Mouse (Mus musculus) left cerebral cortex, postnatal 10 days (tissue): ENCODE data around the gene Gm13030. TPM values are rescaled to one million over a fixed set of nuclear protein-coding genes. Genes with fewer than 3 reads are reported as not detected.
"Not testable (repeated sequence)": the region's sequence is repeated elsewhere in the genome, so short reads cannot be mapped to it uniquely, and the experiment has no call there.

Experiments
- DNase-seq, 2 experiments: peaks; one replicate each; pipeline ENCODE4 v3.0.0; 2021 to 2022; ENCODE audit warnings: low spot score in 2 of 2, mixed read lengths in 1 of 2; ENCODE audit errors: extremely low spot score in 1 of 2
- intact Hi-C: fragments of 180-260 bp; cut with DNase I; formaldehyde crosslinking; loops from one replicate; pipeline ENCODE4 v1.15.1; 2025
- total RNA-seq, 2 experiments: library from RNA; stranded (reverse); gene quantifications; 2 replicates each; pipeline ENCODE4 v1.2.3; 2021

The Gm13030 gene
- total RNA-seq, 2 experiments from 2014 or later = not detected

GRCm38 (mm10) chr4:138825751-138826567 is 47.8 kb downstream of the Gm13030 start:
- intact Hi-C loops = no loop called here
- no peak for DNase-seq

GRCm38 (mm10) chr4:138824660-138825059 is 49.1 kb downstream of the Gm13030 start:
- DNase-seq = no peak
- intact Hi-C loops = no loop called here

- DNase-seq, intact Hi-C loops: not testable (repeated sequence)
These were observed 49.6 kb downstream of the Gm13030 start for GRCm38 (mm10) chr4:138824161-138824560.

GRCm38 (mm10) chr4:138821036-138821435 is 52.7 kb downstream of the Gm13030 start:
- intact Hi-C loops = no loop called here
- DNase-seq = no peak

Other genes with a start within 250 kb of the Gm13030 start
- 1 to 10 TPM; 3.6 to 4.0 TPM for gene Vwa5b1, start 238.1 kb downstream of the Gm13030 start, total RNA-seq
- gene Pla2g2c, start 149.2 kb downstream of the Gm13030 start, total RNA-seq = not detected
- gene Ubxn10, start 136.8 kb downstream of the Gm13030 start, total RNA-seq = 1 to 10 TPM; 1.1 to 1.3 TPM
- not detected for gene Pla2g2f, start 116.3 kb downstream of the Gm13030 start, total RNA-seq
- gene Pla2g2d, start 98.2 kb downstream of the Gm13030 start, total RNA-seq = under 1 TPM in 1 of 2 experiments, not detected in 1; 0.16 TPM
- gene Pla2g5, start 10.5 kb downstream of the Gm13030 start, total RNA-seq = 1 to 10 TPM; 1.2 to 1.3 TPM
- not detected for gene Pla2g2e, start 4.0 kb upstream of the Gm13030 start, total RNA-seq
- gene Otud3, start 40.0 kb upstream of the Gm13030 start, total RNA-seq = 10 to 100 TPM; 13.1 to 13.7 TPM
- gene Rnf186, start 93.1 kb upstream of the Gm13030 start, total RNA-seq = not detected
- gene Tmco4, start 98.9 kb upstream of the Gm13030 start, total RNA-seq = 1 to 10 TPM; 1.3 to 1.7 TPM
- gene Htr6, start 201.6 kb upstream of the Gm13030 start, total RNA-seq = 1 to 10 TPM; 3.6 to 3.8 TPM
- 10 to 100 TPM; 34.0 to 37.0 TPM for gene Nbl1, start 219.0 kb upstream of the Gm13030 start, total RNA-seq